Mouse (Mus musculus): ENCODE measurements around the gene Gm13889.

DNA sequence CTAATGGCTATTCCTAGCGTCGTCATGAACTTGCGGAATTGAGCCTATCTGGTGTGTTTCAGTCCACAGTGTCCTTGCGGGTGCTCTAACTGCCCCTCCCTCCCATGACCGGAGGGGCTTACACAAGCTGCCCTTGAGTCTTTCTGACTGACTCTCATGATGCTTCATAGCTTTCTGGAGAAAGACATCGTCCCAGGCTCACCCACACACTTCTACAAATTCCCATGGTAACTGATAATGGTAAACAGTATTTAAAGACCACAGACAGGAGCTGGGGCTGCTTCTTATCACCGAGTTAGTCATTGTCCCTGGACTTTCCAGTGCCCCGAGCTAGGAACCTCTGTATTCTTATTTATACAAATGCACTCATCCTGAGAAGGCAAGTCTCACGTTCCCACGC lies 28.1 kb downstream of the Gm13889 start:
- no peak for TF ChIP-seq CTCF (IDR thresholded peaks at IDR 0.05; ENCODE audit: low read depth)
- TF ChIP-seq EP300 (IDR thresholded peaks at IDR 0.05; ENCODE audit: low read depth), result no peak

All from heart, postnatal 0 days (tissue).